Mouse (Mus musculus): Measurements from ENCODE around the gene Mthfsd.

DNA sequence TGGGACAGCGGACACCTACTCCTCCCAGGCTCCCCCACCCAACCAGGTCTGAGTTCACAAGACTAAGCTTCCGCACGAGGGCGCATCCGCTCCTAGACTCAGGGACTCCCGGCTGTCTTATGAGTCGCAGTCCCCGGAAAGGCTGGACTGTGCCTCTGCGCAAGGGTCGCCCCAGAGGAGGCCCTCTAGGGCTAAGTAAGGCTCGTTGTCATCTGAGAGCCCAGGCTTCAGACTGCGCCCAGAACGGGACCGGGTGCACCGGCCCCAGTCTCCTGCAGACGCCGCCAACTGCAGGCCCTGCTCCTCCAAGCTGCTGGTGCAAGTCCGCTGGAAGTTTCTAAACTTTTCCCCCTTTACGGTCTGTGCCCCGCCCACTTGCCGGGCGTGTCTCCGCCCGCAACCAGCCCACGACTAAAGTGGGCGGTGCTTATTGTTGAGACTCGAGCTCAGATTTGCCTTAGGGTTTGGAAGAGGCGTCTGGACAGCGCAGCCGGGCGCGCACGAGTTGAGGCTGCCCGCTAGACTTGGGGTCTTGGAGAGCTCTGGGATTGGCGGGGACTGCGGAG lies 17.2 kb upstream of the Mthfsd start:
- no peak for TF ChIP-seq POLR2A (IDR thresholded peaks at IDR 0.05; ENCODE audit: insufficient read depth, low read length)
- TF ChIP-seq CTCF (IDR thresholded peaks at IDR 0.05; ENCODE audit: low read depth, low read length), result peak; percentile 47
- no peak for TF ChIP-seq EP300 (IDR thresholded peaks at IDR 0.05; ENCODE audit: insufficient read depth, low read depth, low read length)
